Mouse (Mus musculus) lung, adult 2 months (tissue): ENCODE results near the gene Saysd1.

Source experiments
- CTCF ChIP-seq: fragments of 200-500 bp; IDR thresholded peaks from 2 replicates; pipeline ENCODE4 v1.5.1; 2011; ENCODE audit warnings: mild to moderate bottlenecking, low read length, control low read depth; ENCODE audit not compliant: insufficient read depth
- POLR2A ChIP-seq: fragments of 200-500 bp; IDR thresholded peaks from 2 replicates; pipeline ENCODE4 v1.6.1; 2011; ENCODE audit warnings: low read depth, mild to moderate bottlenecking, control low read depth, low read length, borderline replicate concordance; ENCODE audit errors: extremely low read depth

GRCm38 (mm10) chr14:20148514-20148913 is 10.2 kb upstream of the Saysd1 start:
- TF ChIP-seq POLR2A (no peak), CTCF (no peak)
